Mouse (Mus musculus) C3H10T1/2 (cell line): ENCODE measurements around the gene Rhox2c. TPM values are rescaled to one million over a fixed set of nuclear protein-coding genes. Genes with fewer than 3 reads are reported as not detected.

Source experiments
- polyA plus RNA-seq, 2 experiments: library from polyadenylated mRNA; unstranded; fragments of >200 nt; fragmentation: generic; extraction: Trizol; gene quantifications; one replicate each; pipeline ENCODE4 v1.2.1; 2012; ENCODE audit warnings: missing spikeins in 2 of 2

Rhox2c gene
- not detected for polyA plus RNA-seq

DNA sequence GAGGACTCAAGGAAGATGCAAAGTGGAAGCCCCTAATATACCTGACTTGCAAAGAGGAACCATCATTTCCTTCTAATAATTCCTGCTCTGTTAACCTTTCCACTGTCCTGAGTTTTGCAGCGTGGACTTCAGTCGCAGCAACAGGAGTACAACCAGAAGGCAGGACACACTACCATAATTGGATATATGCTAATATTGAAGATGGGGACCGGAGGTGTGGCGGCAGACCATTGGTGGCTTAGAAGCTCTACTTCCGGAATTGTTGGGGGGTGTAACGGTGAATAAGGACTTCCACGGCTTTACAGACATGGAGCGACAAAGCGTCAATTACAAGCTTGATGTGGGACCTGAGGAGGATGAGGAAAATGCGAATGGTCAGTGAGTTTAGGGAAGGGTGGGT lies at the start of gene Rhox2c:
Gene Rhox2c, plus strand, starts transcription at position 301 of the 400 bp plus-strand sequence.

DNA sequence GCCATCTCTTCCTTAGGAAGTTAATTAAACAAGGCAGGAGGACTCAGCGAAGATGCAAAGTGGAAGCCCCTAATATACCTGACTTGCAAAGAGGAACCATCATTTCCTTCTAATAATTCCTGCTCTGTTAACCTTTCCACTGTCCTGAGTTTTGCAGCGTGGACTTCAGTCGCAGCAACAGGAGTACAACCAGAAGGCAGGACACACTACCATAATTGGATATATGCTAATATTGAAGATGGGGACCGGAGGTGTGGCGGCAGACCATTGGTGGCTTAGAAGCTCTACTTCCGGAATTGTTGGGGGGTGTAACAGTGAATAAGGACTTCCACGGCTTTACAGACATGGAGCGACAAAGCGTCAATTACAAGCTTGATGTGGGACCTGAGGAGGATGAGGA lies 41.7 kb upstream of the Rhox2c start, which contains the start of gene Rhox2b:
Gene Rhox2b, plus strand, starts transcription at position 301 of the 400 bp plus-strand sequence.

GRCm38 (mm10) chrX:37432194-37432593 lies 21.3 kb upstream of the Rhox2c start, which contains the start of gene Rhox4b:
Gene Rhox4b (plus strand): TSS chrX:37432494.

DNA sequence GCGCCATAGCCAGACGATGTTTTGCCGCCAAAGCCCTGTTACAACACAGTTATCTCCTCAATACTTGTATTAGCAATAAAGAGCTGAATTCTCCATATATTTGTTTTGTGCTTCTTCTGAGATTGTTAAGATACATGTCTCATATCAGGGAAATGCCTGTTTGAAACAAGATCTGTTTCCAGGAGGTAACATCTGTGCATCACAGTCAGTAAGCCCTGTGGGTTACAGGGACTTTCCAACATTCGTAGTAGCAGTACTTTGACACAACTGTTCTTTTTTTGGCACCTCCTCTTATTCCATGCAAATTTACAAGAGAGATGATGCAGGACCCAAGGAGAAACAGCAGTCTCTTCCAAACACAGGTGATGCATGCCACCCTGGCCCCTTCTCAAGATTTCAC lies 4.8 kb downstream of the Rhox2c start, which contains the start of gene Rhox3c:
Gene Rhox3c, plus strand, starts transcription at position 301 of the 400 bp plus-strand sequence.

DNA sequence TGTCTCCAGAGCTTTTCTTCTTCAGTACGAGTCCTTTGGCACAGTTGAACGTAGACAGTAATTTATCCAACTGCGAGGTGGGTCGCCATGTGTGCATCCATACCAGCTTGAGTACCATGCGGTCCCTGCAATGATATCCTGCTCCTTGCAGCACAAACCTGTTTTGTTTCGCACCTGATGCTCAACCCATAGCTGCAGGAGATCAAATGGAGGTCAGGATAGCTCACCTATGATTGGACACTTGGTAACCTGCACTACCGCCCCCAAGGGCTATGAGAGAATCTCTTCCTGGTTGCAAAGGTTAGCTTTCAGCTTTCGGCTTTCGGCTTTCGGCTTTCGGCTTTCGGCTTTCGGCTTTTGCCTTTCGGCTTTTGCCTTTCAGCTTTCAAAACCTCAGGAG lies 26.6 kb downstream of the Rhox2c start, which contains the start of gene Rhox4c:
Gene Rhox4c, plus strand, starts transcription at position 301 of the 400 bp plus-strand sequence.

GRCm38 (mm10) chrX:37514059-37514458 lies 60.6 kb downstream of the Rhox2c start, which contains the start of gene Rhox4d:
Gene Rhox4d (plus strand): TSS chrX:37514359.

Other genes starting within 250 kb of the Rhox2c start
- not detected for gene Gm9, start 242.6 kb upstream of the Rhox2c start, polyA plus RNA-seq
- not detected for gene Rhox1, start 231.4 kb upstream of the Rhox2c start, polyA plus RNA-seq
- not detected for gene Rhox2a, start 208.7 kb upstream of the Rhox2c start, polyA plus RNA-seq
- not detected for gene Rhox3a, start 203.8 kb upstream of the Rhox2c start, polyA plus RNA-seq
- not detected for gene Rhox4a, start 188.3 kb upstream of the Rhox2c start, polyA plus RNA-seq
- gene Rhox3a2, start 73.7 kb upstream of the Rhox2c start, polyA plus RNA-seq = not detected
- gene Rhox4a2, start 62.8 kb upstream of the Rhox2c start, polyA plus RNA-seq = not detected
- gene Rhox2b, start 41.6 kb upstream of the Rhox2c start, polyA plus RNA-seq = not detected
- not detected for gene Rhox4b, start 21.2 kb upstream of the Rhox2c start, polyA plus RNA-seq
- gene Rhox3c, start 4.9 kb downstream of the Rhox2c start, polyA plus RNA-seq = not detected
- gene Rhox4c, start 26.7 kb downstream of the Rhox2c start, polyA plus RNA-seq = not detected
- not detected for gene Rhox2d, start 39.7 kb downstream of the Rhox2c start, polyA plus RNA-seq
- not detected for gene Rhox4d, start 60.7 kb downstream of the Rhox2c start, polyA plus RNA-seq
- not detected for gene Rhox2e, start 76.8 kb downstream of the Rhox2c start, polyA plus RNA-seq
- not detected for gene Rhox3e, start 88.3 kb downstream of the Rhox2c start, polyA plus RNA-seq
- not detected for gene Rhox4e, start 103.7 kb downstream of the Rhox2c start, polyA plus RNA-seq
- not detected for gene Rhox2f, start 117.7 kb downstream of the Rhox2c start, polyA plus RNA-seq
- gene Rhox3f, start 127.3 kb downstream of the Rhox2c start, polyA plus RNA-seq = not detected
- not detected for gene Rhox4f, start 154.0 kb downstream of the Rhox2c start, polyA plus RNA-seq
- gene Rhox3g, start 174.9 kb downstream of the Rhox2c start, polyA plus RNA-seq = not detected
- not detected for gene Rhox2g, start 189.8 kb downstream of the Rhox2c start, polyA plus RNA-seq
- gene Rhox4g, start 197.6 kb downstream of the Rhox2c start, polyA plus RNA-seq = not detected
- gene Rhox3h, start 215.1 kb downstream of the Rhox2c start, polyA plus RNA-seq = not detected
- gene Rhox2h, start 219.6 kb downstream of the Rhox2c start, polyA plus RNA-seq = under 1 TPM in 1 of 2 experiments, not detected in 1; 0.04 TPM